ENCODE assay signal across 15 mouse cellular contexts in genomic region chr17:74975192-74975591, GRCm38 (mm10).
"Had no signal": no experiment of that assay in that cellular context is flagged by ENCODE, and none has a peak within 500 bp of the region (broad histone marks: within the 10 kb centered on the region; RNA-seq: fewer than 3 reads in every experiment).

No protein-coding gene starts in this region.

- H3K27me3 ChIP-seq: liver, embryonic 15.5 days; midbrain, embryonic 15.5 days; neural tube, embryonic 12.5 days had no signal

- H3K4me2 ChIP-seq: liver, embryonic 11.5 days; liver, embryonic 15.5 days; midbrain, embryonic 11.5 days; midbrain, embryonic 15.5 days; neural tube, embryonic 12.5 days had no signal

- H3K9me3 ChIP-seq: liver, embryonic 15.5 days; megakaryocyte, embryonic 14.5 days; midbrain, embryonic 15.5 days; neural tube, embryonic 12.5 days had no signal

- H3K36me3 ChIP-seq: liver, embryonic 15.5 days; midbrain, embryonic 15.5 days; neural tube, embryonic 12.5 days had no signal

- H3K27ac ChIP-seq: layer of hippocampus, adult 2 months; liver, embryonic 15.5 days; macrophage; midbrain, embryonic 15.5 days; neural tube, embryonic 12.5 days had no signal

- H3K4me1 ChIP-seq: liver, embryonic 15.5 days; midbrain, embryonic 15.5 days had no signal

- H3K9ac ChIP-seq: liver, embryonic 15.5 days; midbrain, embryonic 15.5 days; neural tube, embryonic 12.5 days had no signal

- ATAC-seq: midbrain, embryonic 15.5 days had no signal

- DNase-seq: kidney, postnatal 10 days; kidney, postnatal 4 days; left cerebral cortex, postnatal 4 days; lung, adult 2 months; lung, postnatal 10 days; right cerebral cortex, postnatal 25 days; thymus, postnatal 36 days had no signal

- H3K4me3 ChIP-seq: layer of hippocampus, adult 2 months; liver, embryonic 15.5 days; megakaryocyte, embryonic 14.5 days; midbrain, embryonic 15.5 days; neural tube, embryonic 12.5 days had no signal
